ENCODE assay signal across 10 mouse cellular contexts in the genomic region with DNA sequence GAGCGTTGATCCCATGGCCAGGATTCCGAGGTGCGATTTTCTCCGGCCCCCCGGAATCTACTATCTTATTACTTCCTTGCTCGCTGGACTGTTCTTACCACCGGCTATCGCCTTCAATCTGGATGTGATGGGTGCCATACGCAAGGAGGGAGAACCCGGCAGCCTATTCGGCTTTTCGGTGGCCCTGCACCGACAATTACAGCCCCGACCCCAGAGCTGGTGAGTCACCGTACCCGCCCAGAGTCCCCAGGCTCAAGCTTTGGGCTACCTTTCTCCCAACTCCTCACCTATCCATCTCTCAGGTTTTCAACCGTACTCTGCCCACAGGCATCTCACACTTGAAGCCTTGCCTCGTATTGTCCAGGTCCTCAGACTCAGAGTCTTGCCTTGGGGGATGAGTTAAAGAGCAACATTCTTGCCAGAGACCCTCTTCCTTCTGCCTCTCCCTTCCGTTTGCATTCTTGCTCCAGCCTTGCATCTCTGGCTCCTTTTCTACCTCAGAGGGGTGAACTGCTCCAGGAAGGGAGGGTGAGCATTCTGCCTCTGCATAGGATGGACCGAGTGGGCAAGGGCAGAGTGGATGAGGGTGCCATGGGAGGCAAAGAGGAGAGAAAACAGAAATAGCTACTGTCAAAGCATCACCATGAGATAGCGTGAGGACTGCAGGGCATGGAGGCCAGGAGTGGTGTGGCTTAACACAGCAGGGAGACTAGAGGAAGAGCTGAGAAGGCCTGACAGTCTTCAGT. TPM values are rescaled to one million over a fixed set of nuclear protein-coding genes. Genes with fewer than 3 reads are reported as not detected.
DNase-seq lines count a peak whose midpoint lies in the region; ATAC-seq and TF ChIP-seq lines count a peak whose summit lies in the region.
"Had no signal": no experiment of that assay in that cellular context is flagged by ENCODE, and none has a peak within 500 bp of the region (broad histone marks: within the 10 kb centered on the region; RNA-seq: fewer than 3 reads in every experiment).

No protein-coding gene starts in this region.

- H3K9me3 ChIP-seq in heart, embryonic 12.5 days (replicated peaks), result no peaks in the 10 kb centered on the region
- H3K9me3 ChIP-seq in heart, postnatal 0 days (replicated peaks; ENCODE audit: control insufficient read depth, low read length), result no peaks in the 10 kb centered on the region
- H3K9me3 ChIP-seq in midbrain, embryonic 10.5 days (replicated peaks), result no peaks in the 10 kb centered on the region

- peaks cover 44% of the 10 kb centered on the region for H3K27me3 ChIP-seq in heart, embryonic 12.5 days (replicated peaks)
- no peaks in the 10 kb centered on the region for H3K27me3 ChIP-seq in cerebellum, adult 2 months (ENCODE audit: control insufficient read depth, insufficient read depth, low read length)
- peaks cover 14% of the 10 kb centered on the region; the same call in 1 of the 2 replicates for H3K27me3 ChIP-seq in heart, postnatal 0 days (ENCODE audit: control insufficient read depth, insufficient read depth, low read length)
- H3K27me3 ChIP-seq in midbrain, embryonic 10.5 days (ENCODE audit: low read depth, poor library complexity, severe bottlenecking), result peaks cover 71% of the 10 kb centered on the region
- H3K27me3 ChIP-seq: Patski had no signal

- peak; percentile 7; the same call in 1 of the 2 replicates for TF ChIP-seq POLR2A in cerebellum, adult 2 months (IDR thresholded peaks at IDR 0.05; ENCODE audit: borderline replicate concordance, insufficient read depth, low read length)

- H3K27ac ChIP-seq in heart, embryonic 12.5 days (ENCODE audit: poor library complexity, severe bottlenecking), result no peak overlapping the region
- H3K27ac ChIP-seq in cerebellum, adult 2 months (ENCODE audit: insufficient read depth, low read length), result peak overlapping the region; percentile 87
- no peak overlapping the region for H3K27ac ChIP-seq in heart, postnatal 0 days (ENCODE audit: low read depth)
- H3K27ac ChIP-seq in midbrain, embryonic 10.5 days (replicated peaks), result no peak overlapping the region
- H3K27ac ChIP-seq: macrophage had no signal

- H3K4me2 ChIP-seq in heart, embryonic 12.5 days, result peak overlapping the region; percentile 89
- H3K4me2 ChIP-seq in heart, postnatal 0 days (ENCODE audit: low read depth, low read length), result peak overlapping the region; percentile 81

- intact Hi-C loops in left cerebral cortex, postnatal 36 days (cut with DNase I), result no loop called here

- DNase-seq in heart, postnatal 4 days, result no peak
- peak; percentile 52 to 65 for DNase-seq in cerebellum, adult 2 months
- no peak for DNase-seq in heart, postnatal 0 days (ENCODE audit: low spot score)
- DNase-seq in midbrain, embryonic 10.5 days (ENCODE audit: low spot score), result no peak
- DNase-seq in left cerebral cortex, postnatal 36 days (ENCODE audit: low spot score in 2 of 2), result no peak
- DNase-seq in lung, postnatal 36 days, result no peak

- TF ChIP-seq CTCF in cerebellum, adult 2 months (IDR thresholded peaks at IDR 0.05; ENCODE audit: borderline replicate concordance, insufficient read depth, low read depth, low read length), result no peak
- no peak for TF ChIP-seq CTCF in heart, postnatal 0 days (IDR thresholded peaks at IDR 0.05; ENCODE audit: low read depth)

- TF ChIP-seq EP300 in heart, postnatal 0 days (IDR thresholded peaks at IDR 0.05; ENCODE audit: low read depth), result no peak

- 4% methylated on average over 21 of the region's 21 CpGs for WGBS in heart, embryonic 12.5 days
- WGBS in cerebellum, adult 2 months, result 3% methylated on average over 21 of the region's 21 CpGs
- WGBS in heart, postnatal 0 days, result 7% methylated on average over 21 of the region's 21 CpGs
- WGBS in midbrain, embryonic 10.5 days, result 4% methylated on average over 21 of the region's 21 CpGs

- ATAC-seq in heart, embryonic 12.5 days (ENCODE audit: insufficient number of reproducible peaks, low FRiP score), result no peak
- no peak for ATAC-seq in heart, postnatal 0 days (ENCODE audit: insufficient read depth, low read depth)
- no peak for ATAC-seq in activated CD4-positive, CD25-positive, alpha-beta regulatory T cell, adult 4 months
- ATAC-seq: Patski had no signal

- peaks cover 23% of the 10 kb centered on the region for H3K4me1 ChIP-seq in heart, embryonic 12.5 days (replicated peaks)
- peaks cover 20% of the 10 kb centered on the region for H3K4me1 ChIP-seq in cerebellum, adult 2 months (ENCODE audit: control insufficient read depth, insufficient read depth, low read length)
- H3K4me1 ChIP-seq in heart, postnatal 0 days (ENCODE audit: control insufficient read depth, insufficient read depth), result peaks cover 32% of the 10 kb centered on the region; the same call in 1 of the 2 replicates
- peaks cover 19% of the 10 kb centered on the region for H3K4me1 ChIP-seq in midbrain, embryonic 10.5 days

- H3K9ac ChIP-seq in heart, embryonic 12.5 days, result peak overlapping the region; percentile 42
- peak overlapping the region; percentile 60 for H3K9ac ChIP-seq in heart, postnatal 0 days (replicated peaks; ENCODE audit: low read depth, low read length)

- H3K36me3 ChIP-seq in heart, embryonic 12.5 days, result no peaks in the 10 kb centered on the region
- no peaks in the 10 kb centered on the region for H3K36me3 ChIP-seq in heart, postnatal 0 days (replicated peaks; ENCODE audit: control insufficient read depth, insufficient read depth, low read length)
- no peaks in the 10 kb centered on the region for H3K36me3 ChIP-seq in midbrain, embryonic 10.5 days

- H3K4me3 ChIP-seq in heart, embryonic 12.5 days, result peak overlapping the region; percentile 49
- H3K4me3 ChIP-seq in cerebellum, adult 2 months (replicated peaks; ENCODE audit: insufficient read depth, low read depth, low read length), result peak overlapping the region; percentile 78
- H3K4me3 ChIP-seq in heart, postnatal 0 days (ENCODE audit: low read depth, low read length), result peak overlapping the region; percentile 55
- peak overlapping the region; percentile 60 for H3K4me3 ChIP-seq in midbrain, embryonic 10.5 days

RNA-seq across cellular contexts. Expression of a gene that starts 0.5 kb away (rescaled TPM):
- 1.4 and 1.5 TPM in 2 replicates for polyA plus RNA-seq in heart, embryonic 12.5 days (2016; fragmentation: Nextera tagmentation; extraction: Ambion mirVana)
- 10 to 100 TPM; 69.6 to 78.5 TPM for total RNA-seq in heart, postnatal 4 days (2021)
- polyA plus RNA-seq in cerebellum, adult 2 months (2012; rRNA removed), result 96.2 and 106 TPM in 2 replicates
- 22.3 and 41.4 TPM in 2 replicates for total RNA-seq in heart, postnatal 0 days (2014; rRNA removed; ENCODE audit: low replicate concordance)
- polyA plus RNA-seq in heart, postnatal 0 days (2015; fragmentation: Nextera tagmentation; extraction: Ambion mirVana), result 18.5 and 22.7 TPM in 2 replicates
- polyA plus RNA-seq in midbrain, embryonic 10.5 days (2016; fragmentation: Nextera tagmentation; extraction: Ambion mirVana), result 1.7 and 1.9 TPM in 2 replicates
- 10 to 100 TPM; 13.0 to 16.5 TPM for total RNA-seq in left cerebral cortex, postnatal 36 days (2021)
- polyA plus RNA-seq in activated CD4-positive, CD25-positive, alpha-beta regulatory T cell, adult 4 months (2017; shearing (Covaris generic)), result 1 to 10 TPM; 2.9 to 6.1 TPM
- polyA plus RNA-seq: macrophage had no signal

RNA-seq across cellular contexts. Expression of a gene that starts 10.3 kb away (rescaled TPM):
- 161 and 165 TPM in 2 replicates for polyA plus RNA-seq in heart, embryonic 12.5 days (2016; fragmentation: Nextera tagmentation; extraction: Ambion mirVana)
- total RNA-seq in heart, postnatal 4 days (2021), result 100 to 1,000 TPM; 152 to 180 TPM
- polyA plus RNA-seq in cerebellum, adult 2 months (2012; rRNA removed), result 350 and 357 TPM in 2 replicates
- total RNA-seq in heart, postnatal 0 days (2014; rRNA removed; ENCODE audit: low replicate concordance), result 121 and 130 TPM in 2 replicates
- polyA plus RNA-seq in heart, postnatal 0 days (2015; fragmentation: Nextera tagmentation; extraction: Ambion mirVana), result 292 and 295 TPM in 2 replicates
- 216 and 236 TPM in 2 replicates for polyA plus RNA-seq in midbrain, embryonic 10.5 days (2016; fragmentation: Nextera tagmentation; extraction: Ambion mirVana)
- total RNA-seq in left cerebral cortex, postnatal 36 days (2021), result 10 to 100 TPM; 85.2 to 95.4 TPM
- polyA plus RNA-seq in activated CD4-positive, CD25-positive, alpha-beta regulatory T cell, adult 4 months (2017; shearing (Covaris generic)), result 100 to 1,000 TPM; 218 to 252 TPM

RNA-seq across cellular contexts. Expression of a gene that starts 11.5 kb away (rescaled TPM):
- polyA plus RNA-seq in heart, embryonic 12.5 days (2016; fragmentation: Nextera tagmentation; extraction: Ambion mirVana), result 6.0 and 6.3 TPM in 2 replicates
- 1 to 10 TPM; 5.3 to 5.6 TPM for total RNA-seq in heart, postnatal 4 days (2021)
- 37.0 and 45.7 TPM in 2 replicates for polyA plus RNA-seq in cerebellum, adult 2 months (2012; rRNA removed)
- total RNA-seq in heart, postnatal 0 days (2014; rRNA removed; ENCODE audit: low replicate concordance), result 7.6 and 14.3 TPM in 2 replicates
- polyA plus RNA-seq in heart, postnatal 0 days (2015; fragmentation: Nextera tagmentation; extraction: Ambion mirVana), result 9.3 and 11.1 TPM in 2 replicates
- polyA plus RNA-seq in midbrain, embryonic 10.5 days (2016; fragmentation: Nextera tagmentation; extraction: Ambion mirVana), result 13.3 and 14.9 TPM in 2 replicates
- total RNA-seq in left cerebral cortex, postnatal 36 days (2021), result 1 to 10 TPM; 6.7 to 7.0 TPM
- 1 to 10 TPM; 5.7 to 8.9 TPM for polyA plus RNA-seq in activated CD4-positive, CD25-positive, alpha-beta regulatory T cell, adult 4 months (2017; shearing (Covaris generic))

RNA-seq across cellular contexts. Expression of a gene that starts 26.6 kb away (rescaled TPM):
- polyA plus RNA-seq in heart, embryonic 12.5 days (2016; fragmentation: Nextera tagmentation; extraction: Ambion mirVana), result 0.15 TPM in 1 of 2 replicates, not detected in the other
- under 1 TPM in 1 of 2 experiments, not detected in 1; 0.21 TPM for total RNA-seq in heart, postnatal 4 days (2021)
- polyA plus RNA-seq in cerebellum, adult 2 months (2012; rRNA removed), result not detected in 2 replicates
- not detected in 2 replicates for total RNA-seq in heart, postnatal 0 days (2014; rRNA removed; ENCODE audit: low replicate concordance)
- polyA plus RNA-seq in heart, postnatal 0 days (2015; fragmentation: Nextera tagmentation; extraction: Ambion mirVana), result not detected in 2 replicates
- polyA plus RNA-seq in midbrain, embryonic 10.5 days (2016; fragmentation: Nextera tagmentation; extraction: Ambion mirVana), result not detected in 2 replicates
- total RNA-seq in left cerebral cortex, postnatal 36 days (2021), result not detected
- polyA plus RNA-seq in activated CD4-positive, CD25-positive, alpha-beta regulatory T cell, adult 4 months (2017; shearing (Covaris generic)), result not detected
- polyA plus RNA-seq: macrophage had no signal

RNA-seq across cellular contexts. Expression of a gene that starts 33.4 kb away (rescaled TPM):
- polyA plus RNA-seq in heart, embryonic 12.5 days (2016; fragmentation: Nextera tagmentation; extraction: Ambion mirVana), result 341 and 358 TPM in 2 replicates
- total RNA-seq in heart, postnatal 4 days (2021), result 100 to 1,000 TPM; 216 to 226 TPM
- 108 and 110 TPM in 2 replicates for polyA plus RNA-seq in cerebellum, adult 2 months (2012; rRNA removed)
- total RNA-seq in heart, postnatal 0 days (2014; rRNA removed; ENCODE audit: low replicate concordance), result 32.9 and 72.6 TPM in 2 replicates
- 381 and 398 TPM in 2 replicates for polyA plus RNA-seq in heart, postnatal 0 days (2015; fragmentation: Nextera tagmentation; extraction: Ambion mirVana)
- polyA plus RNA-seq in midbrain, embryonic 10.5 days (2016; fragmentation: Nextera tagmentation; extraction: Ambion mirVana), result 195 and 196 TPM in 2 replicates
- 10 to 100 TPM; 59.5 to 64.6 TPM for total RNA-seq in left cerebral cortex, postnatal 36 days (2021)
- polyA plus RNA-seq in activated CD4-positive, CD25-positive, alpha-beta regulatory T cell, adult 4 months (2017; shearing (Covaris generic)), result under 1 TPM; 0.69 to 0.92 TPM

Comparison
In these comparisons a context has a peak if more than half of its experiments do, and no peak if none do; other contexts are left out.
1. DNase-seq: peak in cerebellum, adult 2 months (2 of 2); none in heart, postnatal 4 days (single experiment), heart, postnatal 0 days (single experiment), midbrain, embryonic 10.5 days (single experiment), left cerebral cortex, postnatal 36 days (0 of 2) and lung, postnatal 36 days (single experiment).
2. Peak in every context shown above with its lines, with median percentiles within 50 percentile points of each other: H3K4me3 ChIP-seq.